Mouse (Mus musculus): Measurements from ENCODE around the gene Ralbp1.

Ralbp1 gene

GRCm38 (mm10) chr17:65885697-65886529 lies at the start of gene Ralbp1:
Gene Ralbp1, minus strand, starts transcription at chr17:65885798.
- no peak for DNase-seq (ENCODE audit: low read depth, low spot score)

DNA sequence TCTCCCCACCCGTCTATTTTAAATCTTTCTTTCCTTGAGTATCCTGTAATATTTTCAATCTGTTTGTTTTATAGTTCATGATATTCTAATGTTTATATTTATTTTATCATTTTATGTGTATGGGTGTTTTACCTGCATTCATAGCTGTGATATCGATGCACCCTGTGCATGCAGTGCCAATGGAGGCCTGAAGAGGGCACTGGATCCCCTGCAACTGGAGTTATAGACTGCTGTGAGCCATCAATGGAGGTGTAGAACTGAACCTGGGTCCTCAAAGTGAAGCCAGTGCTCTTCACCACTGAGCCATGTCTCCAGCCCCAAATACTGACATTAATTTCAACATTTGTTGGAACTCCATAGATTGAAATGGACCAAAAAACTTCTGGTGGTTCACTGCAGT lies 48.1 kb upstream of the Ralbp1 start:
- DNase-seq (ENCODE audit: low read depth, low spot score) = no peak

GRCm38 (mm10) chr17:65931525-65931924 lies 45.9 kb upstream of the Ralbp1 start:
- no peak for DNase-seq (ENCODE audit: low read depth, low spot score)

DNA sequence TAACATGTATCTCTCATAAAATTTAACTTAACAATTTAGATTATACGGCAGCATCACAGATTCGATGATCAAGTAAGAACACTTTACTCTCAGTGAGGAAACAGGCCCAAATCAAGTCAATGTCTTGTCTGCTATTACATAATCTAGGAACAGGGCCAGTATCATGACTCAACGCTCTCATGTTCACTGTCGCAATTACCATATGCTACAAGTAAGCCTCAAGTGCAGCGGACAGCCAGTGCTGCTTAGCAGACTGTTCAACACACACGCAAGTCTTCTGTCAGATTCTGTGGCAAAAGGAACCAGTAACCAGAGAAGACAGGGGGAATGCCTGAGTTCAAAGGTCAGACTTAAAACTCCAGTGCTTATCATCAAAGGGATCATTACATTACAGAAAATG lies 45.4 kb upstream of the Ralbp1 start:
- no peak for DNase-seq (ENCODE audit: low read depth, low spot score)

- no peak for DNase-seq (ENCODE audit: low read depth, low spot score)
Observed at GRCm38 (mm10) chr17:65930158-65930826, 44.7 kb upstream of the Ralbp1 start.

GRCm38 (mm10) chr17:65929319-65929978 lies 43.9 kb upstream of the Ralbp1 start:
- no peak for DNase-seq (ENCODE audit: low read depth, low spot score)

DNA sequence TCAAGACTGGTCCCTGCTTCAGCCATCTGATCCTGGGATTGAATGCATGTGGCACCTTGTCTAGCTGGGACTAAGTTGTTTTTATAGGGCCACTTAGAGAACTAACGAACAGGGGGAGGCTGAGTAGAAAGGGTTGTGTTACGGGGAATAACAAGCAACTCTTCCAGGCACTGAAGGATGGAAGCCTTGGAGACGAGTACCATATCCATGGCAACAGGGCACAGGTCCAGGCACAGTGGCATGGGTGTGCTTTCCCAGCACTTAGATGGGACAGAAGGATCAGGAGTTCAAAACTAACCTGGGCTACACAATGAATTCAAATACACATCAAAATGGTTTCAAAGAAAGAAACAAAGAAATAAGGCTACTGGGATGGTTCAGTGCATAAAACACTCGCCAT lies 41.5 kb upstream of the Ralbp1 start:
- no peak for DNase-seq (ENCODE audit: low read depth, low spot score)

DNA sequence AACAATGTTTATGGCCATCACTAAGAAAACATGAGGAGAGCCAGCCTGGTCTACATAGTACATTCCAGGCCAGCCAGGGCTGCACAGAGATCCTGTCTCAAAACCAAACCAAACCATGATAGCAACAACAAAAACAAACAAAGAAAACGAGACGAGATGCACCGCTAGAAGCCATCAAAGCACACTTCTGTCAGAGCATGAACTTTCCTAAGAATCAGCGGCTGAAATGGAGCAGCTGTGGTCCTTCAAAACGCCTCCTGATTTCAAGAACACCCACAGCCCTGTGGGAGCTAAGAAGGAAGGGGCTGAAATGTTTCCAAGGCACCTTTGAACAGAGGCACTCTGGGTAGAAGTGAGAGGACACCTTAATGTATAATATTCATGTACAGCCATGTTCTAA lies 38.6 kb upstream of the Ralbp1 start:
- DNase-seq (ENCODE audit: low read depth, low spot score) = no peak

DNA sequence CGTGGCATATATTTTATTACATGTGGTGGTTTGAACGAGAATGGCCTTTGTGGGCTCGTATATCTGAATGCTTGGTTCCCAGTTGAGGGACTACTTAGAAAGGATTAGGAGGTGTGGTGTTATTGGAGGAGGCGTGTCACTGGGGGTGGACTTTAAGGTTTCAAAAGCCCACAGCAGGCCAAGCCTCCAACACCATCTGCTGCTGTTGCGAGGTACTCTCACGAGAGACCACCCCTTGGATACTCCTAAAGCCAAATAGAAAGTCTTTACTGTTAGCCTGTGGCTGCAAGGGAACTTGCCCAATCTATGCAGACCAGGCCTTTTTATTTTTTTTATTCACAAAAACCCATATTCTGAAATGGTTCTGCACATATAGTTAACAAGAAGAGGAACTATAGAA lies 36.4 kb upstream of the Ralbp1 start:
- no peak for DNase-seq (ENCODE audit: low read depth, low spot score)

GRCm38 (mm10) chr17:65919235-65919634 lies 33.6 kb upstream of the Ralbp1 start:
- DNase-seq (ENCODE audit: low read depth, low spot score) = no peak

DNA sequence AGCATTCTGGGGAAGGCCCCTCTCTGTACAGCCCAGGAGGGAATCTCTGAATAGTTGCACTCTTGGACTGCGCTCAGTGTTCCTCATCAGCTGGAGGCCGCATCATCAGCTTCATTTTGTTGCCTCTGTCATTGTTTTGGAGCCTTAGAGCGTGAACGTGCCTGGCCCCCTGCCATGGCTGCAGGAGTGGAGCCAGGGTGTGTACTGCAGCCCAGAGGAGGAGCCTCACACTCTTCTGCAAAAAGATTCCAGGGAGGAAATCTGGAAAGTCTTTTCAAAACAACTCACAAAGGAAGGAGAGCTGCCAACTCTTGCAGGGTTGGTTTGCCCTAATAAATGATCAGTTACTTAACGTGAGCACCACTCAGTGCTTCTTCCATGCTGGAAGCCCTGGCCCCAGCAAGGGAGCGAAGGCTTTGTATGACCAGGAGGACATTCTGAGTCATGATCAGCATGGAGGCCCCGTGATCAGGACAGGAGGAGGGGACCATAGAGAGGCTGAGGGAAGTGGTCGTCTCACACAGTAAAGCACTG lies 30.6 kb upstream of the Ralbp1 start:
- DNase-seq (ENCODE audit: low read depth, low spot score) = no peak

DNA sequence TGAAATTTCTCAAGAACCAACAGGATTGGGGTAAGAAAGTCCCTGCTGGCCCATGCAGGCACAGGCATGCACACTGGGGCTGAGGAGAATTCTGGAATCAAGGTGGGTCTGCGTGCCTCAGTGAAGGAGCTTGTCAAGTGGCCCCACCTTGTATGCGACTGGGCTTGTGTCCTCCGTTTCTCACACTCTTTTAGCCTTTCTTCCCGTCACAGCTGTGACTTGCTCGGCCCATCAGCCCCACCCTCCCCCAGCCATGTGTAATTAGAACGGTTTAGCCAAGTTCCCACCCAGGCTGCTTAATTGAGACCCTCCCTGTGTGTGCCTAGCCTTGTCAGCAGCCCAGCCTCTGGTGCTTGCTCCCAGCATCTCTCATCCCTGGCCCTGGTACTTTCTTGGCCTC lies 28.5 kb upstream of the Ralbp1 start:
- DNase-seq (ENCODE audit: low read depth, low spot score) = no peak

- no peak for DNase-seq (ENCODE audit: low read depth, low spot score)
Observed at GRCm38 (mm10) chr17:65912202-65912601, 26.6 kb upstream of the Ralbp1 start.

DNA sequence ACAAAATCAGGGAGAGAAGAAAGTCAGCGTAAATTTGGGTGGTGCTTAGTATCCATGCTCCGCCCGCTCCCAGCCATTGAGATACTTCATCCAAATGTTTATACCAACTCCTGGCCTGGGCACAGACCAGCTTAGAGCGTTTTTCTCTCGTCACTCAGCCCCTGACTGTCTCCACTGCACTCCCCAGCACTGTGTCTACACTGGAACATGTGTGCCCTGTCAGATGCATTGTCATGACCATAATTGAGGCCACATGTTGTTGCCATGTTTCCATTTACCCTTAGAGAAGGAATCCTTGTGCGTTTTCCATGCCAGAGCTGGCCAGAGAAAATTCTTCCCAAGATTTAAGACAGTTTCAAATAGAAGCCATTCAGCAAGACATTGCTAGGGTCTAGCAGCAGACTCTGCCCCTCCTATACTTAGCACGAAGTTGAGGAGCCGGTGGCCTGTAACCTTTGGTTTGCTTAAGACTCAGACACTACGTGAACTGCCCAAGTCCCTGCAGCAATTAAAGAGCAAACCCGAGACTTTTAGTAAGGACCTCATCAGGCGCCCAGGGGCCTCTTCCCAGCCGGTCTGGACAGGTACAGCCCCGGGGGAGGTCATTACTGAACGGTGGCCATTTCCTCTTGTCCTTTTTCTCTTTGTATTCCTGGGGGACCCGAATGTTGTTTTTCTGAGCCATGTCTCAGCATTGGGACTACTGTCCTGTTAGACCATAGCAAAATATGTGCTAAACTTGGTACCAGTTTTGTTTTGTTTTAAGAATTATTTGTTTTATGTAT lies 25.9 kb upstream of the Ralbp1 start:
- DNase-seq (ENCODE audit: low read depth, low spot score) = no peak

GRCm38 (mm10) chr17:65908270-65908669 lies 22.7 kb upstream of the Ralbp1 start:
- DNase-seq (ENCODE audit: low read depth, low spot score) = no peak

- no peak for DNase-seq (ENCODE audit: low read depth, low spot score)
Observed at GRCm38 (mm10) chr17:65906895-65907401, 21.4 kb upstream of the Ralbp1 start.

GRCm38 (mm10) chr17:65906313-65906894 lies 20.8 kb upstream of the Ralbp1 start:
- DNase-seq (ENCODE audit: low read depth, low spot score) = no peak

GRCm38 (mm10) chr17:65905241-65905640 lies 19.6 kb upstream of the Ralbp1 start:
- no peak for DNase-seq (ENCODE audit: low read depth, low spot score)

DNA sequence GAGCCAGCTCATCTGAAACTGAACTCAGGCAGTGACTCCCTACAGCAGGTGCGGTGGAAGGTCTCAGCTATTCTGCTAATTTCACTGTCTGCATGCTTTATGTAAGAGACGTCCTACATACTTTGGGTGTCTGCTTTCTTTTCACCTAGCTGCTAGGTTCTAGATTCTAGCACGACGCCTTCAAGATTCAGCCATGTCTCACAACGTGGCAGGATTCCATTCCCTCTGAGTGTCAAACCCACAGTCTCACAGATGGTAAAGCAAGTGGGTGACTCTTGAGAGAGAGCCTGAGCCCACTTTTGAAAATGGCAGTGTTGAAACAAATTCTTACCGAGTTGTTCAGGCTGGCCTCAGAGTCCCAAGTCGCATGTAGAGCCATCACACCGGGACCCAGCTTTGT lies 18.2 kb upstream of the Ralbp1 start:
- no peak for DNase-seq (ENCODE audit: low read depth, low spot score)

GRCm38 (mm10) chr17:65903011-65903410 lies 17.4 kb upstream of the Ralbp1 start:
- no peak for DNase-seq (ENCODE audit: low read depth, low spot score)

DNA sequence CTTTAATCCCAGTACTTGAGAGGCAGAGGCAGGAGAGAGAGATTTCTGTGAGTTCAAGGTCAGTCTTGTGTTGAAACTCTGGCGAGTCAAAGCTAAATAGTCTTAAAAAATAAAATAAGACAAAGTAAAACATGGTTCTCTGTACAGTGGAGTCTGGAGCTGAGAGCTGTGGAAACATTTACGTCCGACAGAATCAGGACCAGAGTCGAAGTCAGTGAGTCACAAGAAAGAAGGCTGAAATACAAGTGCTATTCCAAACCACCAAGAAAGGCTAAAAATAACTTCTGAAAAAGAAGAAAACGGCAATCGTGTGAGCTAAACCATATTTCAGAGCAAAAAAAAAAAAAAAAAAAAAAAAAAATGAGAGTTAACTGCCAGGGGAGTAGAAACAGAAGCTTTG lies 16.7 kb upstream of the Ralbp1 start:
- DNase-seq (ENCODE audit: low read depth, low spot score) = no peak

Measured in retina, adult 2 months (tissue).